Mouse (Mus musculus) CD4-positive, CD25-positive, alpha-beta regulatory T cell, adult 2 months (primary cell): ENCODE data around the gene Crlf2.
A peak's percentile ranks its signal among the peaks of the same experiment; 100 is the strongest.

ENCODE experiments used
- DNase-seq: peaks from one replicate; pipeline ENCODE4 v3.0.0-alpha.2; 2012; ENCODE audit warnings: low read depth, low spot score

Crlf2 gene

DNA sequence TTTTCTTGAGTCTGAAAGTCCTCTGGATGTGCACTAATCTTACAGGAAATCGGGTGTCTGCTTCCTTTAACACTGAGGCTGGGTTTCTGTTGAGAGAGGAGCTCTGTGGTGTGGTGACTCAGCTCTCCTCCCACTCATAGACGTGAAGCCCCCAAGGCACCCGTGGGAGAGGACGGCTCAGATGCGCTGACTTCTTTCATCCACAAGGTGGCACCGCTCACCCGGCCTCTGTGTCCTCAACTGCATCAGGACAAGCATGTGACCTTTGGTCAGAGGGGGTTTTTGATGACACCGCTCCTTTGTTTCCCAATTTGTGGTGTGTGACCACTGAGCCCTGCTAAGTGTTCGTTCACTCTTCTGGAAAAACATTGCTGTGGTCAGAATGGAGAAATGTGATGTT, 10.1 kb downstream of the Crlf2 start:
- DNase-seq: peak; percentile 81

- no peak for DNase-seq
Observed at GRCm38 (mm10) chr5:109547112-109547511, 11.7 kb downstream of the Crlf2 start.

DNA sequence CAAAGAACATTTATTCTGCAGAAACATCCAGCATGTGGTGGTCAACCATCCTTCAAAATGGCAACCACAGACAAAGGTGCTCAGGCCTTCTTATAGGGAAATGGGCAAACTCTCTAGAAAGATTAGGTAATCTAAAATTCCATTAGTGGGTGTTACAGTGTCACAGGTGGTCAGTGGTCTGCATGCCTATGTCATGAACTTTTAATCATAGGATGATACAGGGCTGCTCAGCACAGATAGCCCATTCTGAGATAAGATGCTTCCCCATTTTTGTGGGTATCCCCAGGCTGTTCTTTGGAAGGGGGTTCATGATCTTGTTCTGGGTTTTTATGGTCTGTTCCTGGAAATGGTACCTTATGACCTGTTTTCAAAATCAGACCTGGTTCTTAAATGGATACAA, 49.1 kb downstream of the Crlf2 start:
- DNase-seq: no peak

GRCm38 (mm10) chr5:109506729-109507128, 52.1 kb downstream of the Crlf2 start:
- peak; percentile 59 for DNase-seq
